Mouse (Mus musculus) heart, embryonic 13.5 days (tissue): Measurements from ENCODE around the gene Slco1a6. TPM values are rescaled to one million over a fixed set of nuclear protein-coding genes. Genes with fewer than 3 reads are reported as not detected.
"Not testable (repeated sequence)": the region's sequence is repeated elsewhere in the genome, so short reads cannot be mapped to it uniquely, and the experiment has no call there.

Source experiments
- ATAC-seq: fragments of 200-750 bp; cut with Nextera tagmentation; 2 replicates; pipeline ENCODE4 v1.8.0; 2017; ENCODE audit warnings: moderate TSS enrichment; ENCODE audit not compliant: insufficient number of reproducible peaks, low FRiP score, low TSS enrichment; ENCODE audit errors: extremely low read depth
- H3K27ac ChIP-seq: fragments of 300-500 bp; sonication (generic); replicated peaks from 2 replicates; pipeline ENCODE4 v1.5.1; 2015; ENCODE audit warnings: moderate library complexity, mild to moderate bottlenecking, inconsistent platforms
- H3K27me3 ChIP-seq: fragments of 300-500 bp; sonication (generic); replicated peaks from 2 replicates; pipeline ENCODE4 v1.6.1; 2015; ENCODE audit warnings: mild to moderate bottlenecking, inconsistent platforms
- H3K36me3 ChIP-seq: fragments of 300-500 bp; sonication (generic); 2 replicates; pipeline ENCODE4 v1.6.1; 2015; ENCODE audit warnings: mild to moderate bottlenecking, inconsistent platforms
- H3K4me1 ChIP-seq: fragments of 300-500 bp; sonication (generic); 2 replicates; pipeline ENCODE4 v1.6.1; 2015; ENCODE audit warnings: inconsistent platforms
- H3K4me2 ChIP-seq: fragments of 300-500 bp; sonication (generic); 2 replicates; pipeline ENCODE4 v1.6.1; 2015; ENCODE audit warnings: inconsistent platforms, mild to moderate bottlenecking, moderate library complexity
- H3K4me3 ChIP-seq: fragments of 300-500 bp; sonication (generic); 2 replicates; pipeline ENCODE4 v1.5.1; 2015; ENCODE audit warnings: moderate library complexity, mild to moderate bottlenecking, inconsistent platforms
- H3K9ac ChIP-seq: fragments of 300-500 bp; sonication (generic); 2 replicates; pipeline ENCODE4 v1.6.1; 2015; ENCODE audit warnings: inconsistent platforms, mild to moderate bottlenecking, moderate library complexity
- H3K9me3 ChIP-seq: fragments of 300-500 bp; sonication (generic); 2 replicates; pipeline ENCODE4 v1.6.1; 2016; ENCODE audit warnings: inconsistent platforms
- WGBS: fragments of 180-500 bp; shearing (Covaris S2); methylation state at CpG from one replicate; pipeline ENCODE4 v1.1.7; 2015; ENCODE audit warnings: mixed read lengths; 5-methylcytosine and 5-hydroxymethylcytosine counted together
- polyA plus RNA-seq: library from polyadenylated mRNA; unstranded; fragments of >200 nt; fragmentation: Nextera tagmentation; extraction: Ambion mirVana; gene quantifications from 2 replicates; pipeline ENCODE4 v1.2.1, GENCODE M21; 2015

The Slco1a6 gene
- 0.37 TPM in 1 of 2 replicates, not detected in the other for polyA plus RNA-seq

DNA sequence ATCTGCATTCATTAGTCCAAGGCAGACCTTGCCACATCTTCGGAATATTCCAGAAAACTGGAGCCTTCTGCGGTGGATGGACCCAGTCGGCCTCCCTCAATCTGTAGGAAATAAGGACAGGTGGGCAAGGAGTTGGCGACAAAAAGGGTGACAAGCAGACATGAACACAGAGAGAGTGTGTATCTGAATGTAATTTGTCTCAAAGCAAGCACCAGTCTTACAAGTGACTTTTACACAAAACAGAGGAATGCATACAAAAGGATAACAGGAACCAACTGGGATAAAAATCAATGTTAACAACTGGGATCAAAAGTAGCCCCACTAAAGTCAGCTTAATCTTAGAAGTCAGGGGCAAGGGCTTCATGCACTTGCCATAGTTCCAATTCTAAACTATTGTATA lies at the start of gene Slco1a6:
Gene Slco1a6 (minus strand): TSS at position 101 of the 400 bp plus-strand sequence.
- Histone ChIP-seq H3K9me3 (0 out of 2 replicates have a peak, but pooled peaks cover 2% of the 10 kb centered on the region), H3K27me3 (no peaks in the 10 kb centered on the region), H3K4me2 (no peak within 1 kb of the TSS), H3K27ac (no peak within 1 kb of the TSS), H3K36me3 (no peaks in the 10 kb centered on the region), H3K4me3 (no peak within 1 kb of the TSS), H3K9ac (no peak within 1 kb of the TSS), H3K4me1 (no peaks in the 10 kb centered on the region)
- WGBS: 85% methylated on average over 4 of the region's 4 CpGs
- ATAC-seq: no peak

GRCm38 (mm10) chr6:142250738-142251307 lies 42.5 kb upstream of the Slco1a6 start:
- not testable (repeated sequence) for H3K9me3 ChIP-seq, H3K36me3 ChIP-seq, H3K4me2 ChIP-seq, H3K4me3 ChIP-seq, H3K27me3 ChIP-seq, H3K4me1 ChIP-seq, H3K27ac ChIP-seq, H3K9ac ChIP-seq, ATAC-seq
- WGBS: 76% methylated on average over 1 of the region's 1 CpGs

- Histone ChIP-seq H3K36me3 (no peaks in the 10 kb centered on the region), H3K9ac (no peak overlapping the region), H3K4me3 (no peak overlapping the region), H3K27me3 (no peaks in the 10 kb centered on the region), H3K9me3 (no peaks in the 10 kb centered on the region), H3K4me1 (no peaks in the 10 kb centered on the region), H3K27ac (no peak overlapping the region), H3K4me2 (no peak overlapping the region)
- no peak for ATAC-seq
- WGBS: 77% methylated on average over 5 of the region's 5 CpGs
Observed at GRCm38 (mm10) chr6:142245065-142245464, 36.7 kb upstream of the Slco1a6 start.

- Histone ChIP-seq H3K27ac (no peak overlapping the region), H3K9ac (no peak overlapping the region), H3K4me2 (no peak overlapping the region), H3K4me1 (no peaks in the 10 kb centered on the region), H3K27me3 (no peaks in the 10 kb centered on the region), H3K36me3 (no peaks in the 10 kb centered on the region), H3K9me3 (no peaks in the 10 kb centered on the region), H3K4me3 (no peak overlapping the region)
- ATAC-seq: no peak
- WGBS: 60% methylated on average over 1 of the region's 1 CpGs
Observed at GRCm38 (mm10) chr6:142239468-142239867, 31.1 kb upstream of the Slco1a6 start.

- no peak for ATAC-seq
- Histone ChIP-seq H3K4me2 (no peak overlapping the region), H3K27ac (no peak overlapping the region), H3K36me3 (no peaks in the 10 kb centered on the region), H3K27me3 (no peaks in the 10 kb centered on the region), H3K4me1 (peaks cover 2% of the 10 kb centered on the region; the same call in 1 of the 2 replicates), H3K9me3 (no peaks in the 10 kb centered on the region), H3K4me3 (no peak overlapping the region), H3K9ac (no peak overlapping the region)
Observed at GRCm38 (mm10) chr6:142220138-142220537, 11.8 kb upstream of the Slco1a6 start.

DNA sequence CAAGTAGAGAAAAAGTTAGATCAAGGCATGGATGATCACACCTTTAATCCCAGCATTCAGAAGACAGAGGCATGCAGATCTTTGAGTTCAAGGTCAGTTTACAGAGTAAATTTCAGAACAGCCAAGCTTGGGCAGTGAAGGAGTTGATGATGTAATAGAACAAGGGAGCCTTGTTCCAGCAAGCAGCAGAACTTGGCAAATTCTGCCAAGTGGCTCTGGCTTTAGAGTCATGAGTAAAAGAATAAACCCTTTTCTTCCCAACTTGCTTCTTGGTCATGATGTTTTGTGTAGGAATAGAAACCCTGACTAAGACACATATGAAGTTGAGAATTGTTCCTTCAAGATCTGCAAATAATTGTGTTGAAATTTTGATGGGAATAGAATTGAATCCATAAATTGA lies 3.5 kb upstream of the Slco1a6 start:
- Histone ChIP-seq H3K9me3 (peaks cover 2% of the 10 kb centered on the region; the same call in 1 of the 2 replicates), H3K4me1 (no peaks in the 10 kb centered on the region), H3K27ac (no peak overlapping the region), H3K9ac (no peak overlapping the region), H3K4me3 (no peak overlapping the region), H3K27me3 (no peaks in the 10 kb centered on the region), H3K4me2 (no peak overlapping the region), H3K36me3 (no peaks in the 10 kb centered on the region)
- ATAC-seq: no peak

DNA sequence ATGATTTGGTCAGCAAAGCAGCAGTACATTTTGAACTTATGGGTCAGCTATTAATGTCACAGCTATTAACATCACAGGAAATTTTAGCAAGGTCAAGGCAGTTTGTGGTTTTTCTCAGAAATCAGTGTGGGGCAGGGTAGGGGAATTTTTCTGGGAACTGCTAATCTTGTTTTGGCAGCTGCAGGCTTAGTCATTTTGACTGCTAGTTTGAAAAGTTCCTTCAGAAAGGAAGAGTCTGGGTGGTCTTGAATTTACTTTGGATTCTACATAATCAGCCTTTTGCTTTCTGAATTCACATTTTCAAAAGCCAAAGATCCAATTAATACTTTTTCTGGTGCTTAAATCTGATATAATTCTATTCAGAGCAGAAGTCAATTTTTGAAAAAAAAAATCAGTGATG lies 1.4 kb upstream of the Slco1a6 start:
- H3K27me3 ChIP-seq: no peaks in the 10 kb centered on the region
- peaks cover 2% of the 10 kb centered on the region; the same call in 1 of the 2 replicates for H3K9me3 ChIP-seq

GRCm38 (mm10) chr6:142200524-142200923 lies 7.8 kb downstream of the Slco1a6 start:
- H3K9ac ChIP-seq: no peak overlapping the region
- no peak for ATAC-seq
- no peaks in the 10 kb centered on the region for H3K4me1 ChIP-seq
- H3K9me3 ChIP-seq: 0 out of 2 replicates have a peak, but pooled peaks cover 5% of the 10 kb centered on the region
- H3K27ac ChIP-seq: no peak overlapping the region
- H3K36me3 ChIP-seq: no peaks in the 10 kb centered on the region
- no peaks in the 10 kb centered on the region for H3K27me3 ChIP-seq
- no peak overlapping the region for H3K4me3 ChIP-seq
- no peak overlapping the region for H3K4me2 ChIP-seq

More for the DNA sequence above, 1.4 kb upstream of the Slco1a6 start:
- no peak overlapping the region for H3K27ac ChIP-seq
- no peak overlapping the region for H3K4me3 ChIP-seq
- H3K9ac ChIP-seq: no peak overlapping the region
- no peak overlapping the region for H3K4me2 ChIP-seq
- H3K36me3 ChIP-seq: no peaks in the 10 kb centered on the region
- no peaks in the 10 kb centered on the region for H3K4me1 ChIP-seq
- ATAC-seq: no peak

DNA sequence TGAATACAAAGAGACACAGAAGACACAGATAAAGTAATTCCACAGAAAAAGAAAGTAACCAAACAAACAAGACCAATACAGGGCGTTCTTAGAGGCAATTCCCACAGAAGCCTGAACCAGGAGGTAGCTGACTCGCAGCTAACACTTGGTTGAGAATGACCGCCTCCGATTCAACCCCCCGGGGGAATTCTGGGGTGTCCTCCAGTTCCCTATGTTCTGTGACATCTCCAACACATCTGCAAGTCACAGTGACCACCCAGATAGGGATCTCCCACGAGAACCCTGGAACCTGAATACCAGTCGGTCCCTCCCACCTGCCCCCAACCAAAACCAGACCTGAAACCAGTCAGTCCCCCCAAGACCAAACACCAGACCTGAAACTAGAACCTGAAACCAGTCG lies 14.1 kb downstream of the Slco1a6 start:
- WGBS: 78% methylated on average over 8 of the region's 8 CpGs
- H3K9me3 ChIP-seq: no peaks in the 10 kb centered on the region
- H3K4me3 ChIP-seq: no peak overlapping the region
- H3K4me2 ChIP-seq: no peak overlapping the region
- H3K4me1 ChIP-seq: no peaks in the 10 kb centered on the region
- no peak overlapping the region for H3K9ac ChIP-seq
- no peak for ATAC-seq
- H3K36me3 ChIP-seq: no peaks in the 10 kb centered on the region
- H3K27me3 ChIP-seq: no peaks in the 10 kb centered on the region
- no peak overlapping the region for H3K27ac ChIP-seq

DNA sequence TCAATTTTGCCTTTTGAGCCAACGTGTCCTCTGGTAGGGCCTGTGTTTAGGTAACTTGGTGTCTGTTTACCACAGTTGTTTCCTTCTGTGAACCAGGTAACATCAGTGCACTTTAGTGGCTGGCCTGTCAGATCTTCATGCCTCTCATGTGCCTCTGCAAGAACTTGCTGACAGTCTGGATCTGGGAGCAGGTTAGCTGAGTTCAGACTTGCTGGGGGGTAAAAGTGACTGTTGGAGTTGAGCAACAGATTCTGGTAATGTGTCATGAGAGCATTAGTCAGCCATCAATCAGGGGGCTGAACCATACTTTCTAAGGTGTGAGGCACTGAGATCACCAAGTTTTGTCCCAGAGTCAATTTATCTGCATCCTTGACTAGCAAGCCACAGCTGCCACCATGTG lies 16.4 kb downstream of the Slco1a6 start:
- Histone ChIP-seq H3K9ac (no peak overlapping the region), H3K27me3 (no peaks in the 10 kb centered on the region), H3K4me2 (no peak overlapping the region), H3K4me3 (no peak overlapping the region), H3K36me3 (no peaks in the 10 kb centered on the region), H3K27ac (no peak overlapping the region), H3K9me3 (no peaks in the 10 kb centered on the region), H3K4me1 (no peaks in the 10 kb centered on the region)
- 58% methylated on average over 1 of the region's 1 CpGs for WGBS
- no peak for ATAC-seq

DNA sequence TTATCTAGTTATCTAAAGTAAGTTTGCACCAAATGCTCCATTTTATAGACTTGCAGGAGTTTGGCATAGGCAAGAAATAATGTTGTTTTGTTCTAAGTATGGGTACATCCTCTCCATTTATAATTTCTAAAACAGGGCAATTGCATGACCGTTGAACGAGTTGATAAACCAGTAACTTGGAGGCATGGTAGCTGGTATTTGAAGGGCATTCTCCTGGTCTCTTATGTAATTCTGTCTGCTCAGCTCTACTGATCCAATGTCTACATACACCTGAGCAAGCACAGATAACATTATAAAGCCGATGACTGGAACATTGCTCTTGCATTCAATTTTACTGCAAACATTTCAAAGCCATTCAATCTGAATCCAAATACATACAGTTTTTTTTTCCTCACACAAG lies 20.9 kb downstream of the Slco1a6 start:
- Histone ChIP-seq H3K4me1 (no peaks in the 10 kb centered on the region), H3K9ac (no peak overlapping the region), H3K36me3 (no peaks in the 10 kb centered on the region), H3K4me2 (no peak overlapping the region), H3K27me3 (no peaks in the 10 kb centered on the region), H3K4me3 (no peak overlapping the region), H3K9me3 (no peaks in the 10 kb centered on the region), H3K27ac (no peak overlapping the region)
- WGBS: 85% methylated on average over 3 of the region's 3 CpGs
- ATAC-seq: no peak

DNA sequence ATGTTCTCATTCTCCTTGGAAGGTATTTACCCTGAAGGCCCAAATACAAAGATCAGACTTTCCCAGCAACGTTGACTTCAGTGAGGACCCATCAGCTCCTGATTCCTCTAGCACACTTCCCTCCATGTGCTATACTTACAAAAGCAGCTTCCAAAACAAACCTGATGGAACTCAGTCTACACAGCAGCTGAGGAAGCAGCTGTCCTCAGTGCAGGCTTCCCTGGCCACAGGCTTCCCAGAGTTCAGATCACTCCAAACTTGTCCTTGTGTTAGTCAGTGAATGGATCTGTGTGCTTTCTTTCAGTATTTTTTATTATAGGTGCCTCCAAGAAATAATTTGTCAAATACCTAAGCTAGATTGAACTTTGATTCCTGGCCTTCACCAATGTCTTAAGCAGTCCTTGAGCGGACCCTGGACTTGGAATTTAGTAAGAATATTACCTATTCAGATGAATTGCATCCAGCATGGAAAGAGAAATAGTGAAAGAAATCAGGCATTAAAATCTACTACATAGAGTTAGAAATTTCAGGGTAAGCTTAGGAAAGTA lies 22.4 kb downstream of the Slco1a6 start:
- Histone ChIP-seq H3K4me1 (no peaks in the 10 kb centered on the region), H3K9ac (no peak overlapping the region), H3K9me3 (no peaks in the 10 kb centered on the region), H3K4me3 (no peak overlapping the region), H3K27me3 (no peaks in the 10 kb centered on the region), H3K36me3 (no peaks in the 10 kb centered on the region), H3K4me2 (no peak overlapping the region), H3K27ac (no peak overlapping the region)
- ATAC-seq: no peak
- 63% methylated on average over 2 of the region's 2 CpGs for WGBS
